Mouse (Mus musculus): ENCODE measurements around the gene Olfr981.
"Not testable (repeated sequence)": the region's sequence is repeated elsewhere in the genome, so short reads cannot be mapped to it uniquely, and the experiment has no call there.

The Olfr981 gene

DNA sequence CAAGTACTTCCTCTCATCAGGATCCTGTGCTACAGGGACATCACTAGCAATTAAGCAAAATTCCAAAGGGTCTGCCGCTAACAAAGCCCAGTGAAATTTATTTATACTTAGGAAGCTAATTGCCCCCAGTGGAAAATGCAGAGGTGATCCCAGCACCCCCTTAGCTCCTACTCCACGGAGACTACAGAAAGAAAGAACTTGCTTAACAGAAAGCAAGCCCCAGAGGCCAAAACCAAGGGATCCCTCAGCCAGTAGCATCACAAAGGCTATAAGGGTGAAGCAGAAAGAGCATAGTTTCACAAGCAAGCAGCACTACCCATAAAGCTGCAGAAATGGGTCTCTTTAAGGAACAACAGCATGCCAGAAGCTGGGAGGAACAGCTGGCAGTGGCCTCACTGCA lies at the start of gene Olfr981:
Gene Olfr981 (plus strand): TSS at position 301 of the 400 bp plus-strand sequence.
- DNase-seq, result no peak

GRCm38 (mm10) chr9:39976581-39977145 lies 44.6 kb upstream of the Olfr981 start:
- not testable (repeated sequence) for DNase-seq

DNA sequence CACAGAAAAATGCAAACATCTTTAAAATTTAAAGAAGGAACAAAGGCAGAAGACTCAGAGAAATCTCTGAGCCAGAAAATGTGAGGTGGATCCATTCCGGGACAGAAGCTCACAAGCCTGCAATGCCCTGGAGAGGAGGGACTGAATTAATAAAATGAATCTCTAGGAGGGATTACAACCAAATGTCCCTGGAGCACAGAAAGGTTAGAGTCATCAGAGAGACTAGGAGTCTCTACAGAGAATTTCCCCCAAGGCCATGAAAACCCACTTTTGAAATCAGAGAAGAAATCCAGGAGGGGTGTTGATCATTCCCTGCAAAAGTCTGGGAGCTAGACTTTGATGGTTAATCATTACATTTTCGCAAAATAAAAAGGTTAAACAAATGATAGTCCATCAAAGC lies 29.5 kb upstream of the Olfr981 start, which contains the start of gene Olfr978:
Gene Olfr978 (plus strand): TSS at position 301 of the 400 bp plus-strand sequence.
- no peak for DNase-seq

- DNase-seq, result no peak
Measured at GRCm38 (mm10) chr9:40003365-40003764, 17.9 kb upstream of the Olfr981 start, which contains the start of gene Olfr979. Gene Olfr979, minus strand, starts transcription at chr9:40003465.

GRCm38 (mm10) chr9:40009482-40009881 lies 11.8 kb upstream of the Olfr981 start, which contains the start of gene Olfr980:
Gene Olfr980, minus strand, starts transcription at chr9:40009582.
- no peak for DNase-seq

DNA sequence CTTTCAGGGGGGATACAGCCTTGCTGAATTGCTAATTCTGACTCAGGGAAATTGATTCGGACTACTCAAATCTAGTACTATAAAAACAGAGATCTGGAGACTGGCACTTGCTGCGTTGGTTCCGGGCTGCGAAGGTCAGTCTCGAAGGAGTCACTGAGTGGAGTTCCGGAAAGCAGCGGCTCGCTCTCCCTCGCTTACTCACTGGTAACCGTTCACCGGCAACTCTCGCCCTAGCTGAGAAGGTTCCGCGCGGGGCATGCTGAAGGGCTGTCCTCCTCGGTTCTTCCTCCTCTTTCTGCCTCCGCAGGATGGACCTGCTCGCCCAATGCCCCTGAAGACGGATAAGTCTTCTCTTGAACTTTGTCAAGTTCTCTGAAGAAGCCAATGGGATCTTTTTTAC lies 28.9 kb downstream of the Olfr981 start:
- no peak for DNase-seq

GRCm38 (mm10) chr9:40073529-40073928 lies 52.3 kb downstream of the Olfr981 start, which contains the start of gene Olfr982:
Gene Olfr982, plus strand, starts transcription at chr9:40073829.
- no peak for DNase-seq

Data from thymus, postnatal 36 days (tissue).